Mouse (Mus musculus) embryonic stem cell, embryonic (primary cell): ENCODE data around the gene Best3.

Experiments
- CTCF ChIA-PET, 4 experiments: fragments of 300-600 bp in 2 of 4; fragments of 350-600 bp in 2 of 4; sonication (Branson Sonifier 250); formaldehyde crosslinking; loops; one replicate each; lab custom pipeline; 2022; ENCODE audit warnings: inconsistent platforms in 2 of 4; lab: Charles Lee
- POLR2A ChIA-PET, 4 experiments: fragments of 300-600 bp in 2 of 4; fragments of 350-600 bp in 2 of 4; sonication (Branson Sonifier 250); formaldehyde crosslinking; loops; one replicate each; lab custom pipeline; 2022; ENCODE audit warnings: antibody characterized with exemption in 4 of 4, inconsistent platforms in 1 of 4; lab: Charles Lee

The Best3 gene

DNA sequence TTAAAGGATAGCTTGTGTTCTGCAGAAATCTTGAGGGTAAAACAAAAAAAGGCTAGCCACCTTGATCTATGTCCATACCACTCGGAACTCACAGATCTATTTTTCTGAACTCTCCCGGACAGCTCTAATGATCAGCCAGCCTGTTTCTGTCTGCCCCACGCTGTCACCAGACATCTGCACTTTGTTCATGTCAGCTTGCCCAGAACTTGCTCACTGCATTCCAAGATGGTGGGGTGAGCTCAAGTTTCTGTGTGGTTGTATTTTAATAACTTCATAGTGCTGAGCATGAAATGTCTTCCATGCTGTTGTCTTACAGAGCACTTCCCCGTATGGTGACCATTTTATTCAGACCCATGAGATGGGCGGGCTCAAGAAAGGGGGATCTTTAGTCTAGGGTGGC, 20.8 kb upstream of the Best3 start:
- CTCF ChIA-PET = no interaction called here
- POLR2A ChIA-PET = interaction anchor here in 2 of 4 experiments (1.1 to 1.9 kb wide), 3 partner anchors 19 to 98 kb away, joined by 3 to 8 read pairs (median 5); partner anchors contain the start of gene Cct2 (in 2 of the 2)

DNA sequence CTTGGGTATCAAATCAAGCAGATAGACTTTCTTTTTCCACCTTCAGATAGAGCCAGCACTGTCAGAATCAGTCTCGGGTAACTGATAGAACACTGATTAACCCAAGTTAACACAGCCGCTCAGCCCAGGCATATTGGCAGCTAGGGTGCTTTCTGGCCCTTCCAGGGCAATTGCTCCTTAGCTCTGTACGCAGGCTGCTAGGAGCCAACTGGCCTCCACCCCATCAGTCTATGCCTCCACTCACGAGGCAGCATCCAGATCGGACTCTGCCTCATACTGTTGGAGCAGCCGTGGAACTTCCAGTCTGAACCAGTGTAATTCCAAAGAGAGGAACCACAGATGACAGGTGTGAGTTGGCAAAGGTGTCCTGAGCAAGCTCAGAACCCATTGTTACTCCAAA, 20.0 kb upstream of the Best3 start:
- POLR2A ChIA-PET = no interaction called here
- CTCF ChIA-PET = no interaction called here

DNA sequence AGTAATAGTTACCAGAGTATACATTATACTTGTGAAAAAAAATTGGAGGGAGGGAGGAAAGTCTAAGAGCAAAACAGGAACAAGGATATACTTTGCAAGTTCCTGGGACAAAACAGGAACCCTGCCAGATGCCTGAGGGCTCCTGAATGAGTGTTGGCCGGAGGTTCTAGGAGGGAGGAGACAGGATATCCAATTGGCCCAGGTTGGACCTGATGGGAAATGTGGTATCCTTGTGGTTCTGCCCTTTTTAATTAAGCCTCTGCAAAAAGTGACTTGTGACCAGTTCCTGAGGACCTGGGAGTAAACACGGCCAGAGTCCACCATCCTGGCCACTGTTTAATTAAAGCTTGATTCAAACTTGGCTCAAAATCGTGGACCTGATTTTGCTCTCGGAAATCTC, 17.4 kb upstream of the Best3 start:
- ChIA-PET CTCF (no interaction called here), POLR2A (no interaction called here)

DNA sequence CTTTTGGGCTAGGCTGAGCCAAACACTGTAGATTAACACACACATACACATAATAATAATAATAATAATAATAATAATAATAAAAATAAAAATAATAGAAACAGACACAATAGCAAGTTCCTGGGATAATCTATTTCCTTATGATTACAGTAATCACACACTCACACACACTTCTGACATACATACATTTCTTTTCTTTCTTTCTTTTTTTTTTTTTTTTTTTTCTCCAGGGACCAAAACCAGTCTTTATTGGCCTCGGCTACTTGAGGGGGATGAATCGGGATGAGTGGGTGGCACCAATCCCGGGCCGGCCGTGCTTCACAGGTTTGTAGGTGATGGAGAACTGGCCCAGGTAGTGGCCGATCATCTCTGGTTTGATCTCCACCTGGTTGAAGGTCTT, 13.6 kb upstream of the Best3 start, which contains the start of gene Gm10271:
Gene Gm10271, minus strand, starts transcription at position 101 of the 400 bp plus-strand sequence.
- ChIA-PET CTCF (no interaction called here), POLR2A (no interaction called here)

DNA sequence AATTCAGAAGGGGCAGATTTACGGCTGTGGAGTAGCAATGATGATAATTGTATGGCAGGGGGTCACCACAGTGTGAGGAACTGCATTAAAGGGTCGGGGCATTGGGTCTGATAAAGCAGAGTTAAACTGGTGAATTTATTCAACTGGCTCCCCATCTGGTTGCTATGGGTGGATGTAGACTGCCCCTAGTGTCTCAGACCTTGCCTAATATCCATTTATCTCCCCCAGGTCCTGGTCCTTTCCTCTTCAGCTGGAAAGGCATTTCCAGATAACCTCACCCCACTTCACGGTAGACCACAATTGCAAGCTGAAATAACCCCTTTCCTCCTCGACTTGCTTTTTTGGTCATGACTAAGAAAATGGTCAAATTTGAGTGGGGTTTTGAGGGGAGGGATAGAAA, 8.7 kb upstream of the Best3 start:
- POLR2A ChIA-PET = no interaction called here

DNA sequence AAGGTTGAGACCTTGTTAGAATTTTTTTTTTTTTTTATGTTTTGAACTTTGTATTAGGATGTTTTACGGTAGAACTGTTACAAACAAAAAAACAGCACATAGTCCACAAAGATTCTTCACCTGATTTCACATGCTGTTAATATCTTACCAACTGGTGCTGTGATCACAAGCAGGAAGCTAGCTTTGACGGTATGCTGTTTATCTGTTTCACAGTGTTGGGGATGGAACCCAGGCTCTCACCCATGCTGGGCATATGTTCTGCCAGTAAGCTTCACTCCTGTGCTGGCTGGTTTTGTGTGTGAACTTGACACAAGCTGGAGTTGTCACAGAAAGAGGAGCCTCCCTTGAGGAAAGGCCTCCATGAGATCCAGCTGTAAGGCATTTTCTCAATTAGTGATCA, 8.3 kb upstream of the Best3 start:
- ChIA-PET CTCF (no interaction called here), POLR2A (no interaction called here)

More for the DNA sequence above, 8.7 kb upstream of the Best3 start:
- CTCF ChIA-PET = no interaction called here

DNA sequence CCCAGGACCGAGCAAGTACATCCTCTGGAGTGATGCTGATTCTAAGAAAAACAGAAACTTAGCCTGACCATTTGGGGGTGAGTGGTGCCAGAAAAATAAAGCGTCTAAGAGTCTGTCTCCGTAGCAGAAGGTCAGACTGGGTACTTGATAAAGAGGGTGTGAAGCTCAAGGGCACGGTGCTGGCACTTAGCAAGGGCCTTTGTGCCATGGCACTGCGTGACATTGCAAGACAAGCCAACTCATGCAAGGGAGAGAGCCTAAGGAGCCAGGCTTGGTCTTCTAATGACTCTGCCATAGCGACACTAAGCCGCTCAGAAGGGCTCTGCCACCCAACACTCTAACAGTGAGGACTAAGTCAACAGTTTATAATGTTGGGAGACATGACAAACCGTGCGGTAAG, 7.3 kb upstream of the Best3 start:
- POLR2A ChIA-PET = no interaction called here
- CTCF ChIA-PET = no interaction called here

DNA sequence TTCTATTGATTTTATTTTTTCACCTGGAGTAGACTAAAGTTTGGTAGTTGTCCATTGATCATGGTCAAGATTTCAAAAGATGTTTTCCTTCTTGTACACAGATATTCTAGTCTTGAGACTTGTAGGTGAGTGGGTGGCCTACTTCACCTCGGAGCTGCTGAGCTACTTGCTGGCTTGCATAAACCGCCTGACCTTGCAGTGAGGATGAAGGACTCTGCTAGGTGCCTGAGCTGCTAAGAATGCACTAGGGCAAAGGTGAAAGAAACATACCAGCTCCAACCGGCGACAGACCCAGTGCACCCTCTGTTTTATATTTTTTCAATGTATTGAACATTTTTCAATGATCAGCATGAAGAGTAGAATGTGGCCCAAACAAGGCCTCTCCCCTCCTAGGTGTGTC, 5.8 kb upstream of the Best3 start:
- POLR2A ChIA-PET = no interaction called here
- CTCF ChIA-PET = interaction anchor here in 1 of 4 experiments (0.7 kb wide), 1 partner anchor 54 kb away, joined by 4 read pairs; no protein-coding TSS in a partner anchor

DNA sequence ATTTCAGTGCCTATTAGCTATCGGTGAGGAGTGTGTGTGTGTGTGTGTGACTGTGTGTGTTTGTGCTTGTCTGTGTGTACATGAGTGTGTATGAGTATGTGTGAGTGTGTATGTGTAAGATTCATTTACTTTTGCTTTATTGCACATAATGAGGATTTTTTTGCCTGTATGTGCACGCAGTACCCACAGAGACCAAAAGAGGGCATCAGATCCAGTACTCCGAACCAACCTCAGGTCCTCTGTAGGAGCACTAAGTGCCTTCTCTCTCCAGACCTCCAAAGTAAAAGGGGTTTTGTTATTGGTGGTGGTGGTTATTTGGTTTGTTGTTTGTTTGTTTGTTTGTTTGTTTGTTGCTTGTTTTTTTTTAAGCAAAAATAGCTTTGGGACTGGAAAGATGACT, 5.2 kb upstream of the Best3 start:
- POLR2A ChIA-PET = no interaction called here
- CTCF ChIA-PET = interaction anchor here in 2 of 4 experiments (0.6 to 1.1 kb wide), 2 partner anchors 10 to 17 kb away, joined by 3 read pairs; no protein-coding TSS in a partner anchor

DNA sequence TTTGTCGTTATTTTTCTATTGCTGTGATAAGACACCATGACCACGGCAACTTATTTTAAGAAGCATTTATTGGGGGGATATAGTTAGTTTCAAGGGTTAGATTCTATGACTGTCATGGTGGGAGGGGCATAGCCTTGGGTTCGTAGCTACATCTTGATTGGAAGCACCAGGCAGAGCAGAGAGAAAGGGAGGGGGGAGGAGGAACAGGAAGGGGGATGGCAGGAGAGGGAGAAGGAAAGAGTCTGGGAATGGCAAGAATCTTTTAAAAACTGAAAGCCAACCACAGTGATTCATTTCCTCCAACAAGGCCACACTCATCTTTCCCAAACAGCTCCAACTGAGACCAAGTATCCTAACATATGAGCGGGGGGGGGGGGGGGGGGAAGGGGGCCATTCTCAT, 3.6 kb upstream of the Best3 start:
- ChIA-PET POLR2A (interaction anchor here in 3 of 4 experiments (0.7 to 1.0 kb wide), 4 partner anchors 16 to 215 kb away, joined by 3 to 7 read pairs (median 3); no protein-coding TSS in a partner anchor), CTCF (interaction anchor here in 3 of 4 experiments (0.6 to 2.0 kb wide), 4 partner anchors 18 to 228 kb away, joined by 3 to 6 read pairs (median 4); no protein-coding TSS in a partner anchor)

DNA sequence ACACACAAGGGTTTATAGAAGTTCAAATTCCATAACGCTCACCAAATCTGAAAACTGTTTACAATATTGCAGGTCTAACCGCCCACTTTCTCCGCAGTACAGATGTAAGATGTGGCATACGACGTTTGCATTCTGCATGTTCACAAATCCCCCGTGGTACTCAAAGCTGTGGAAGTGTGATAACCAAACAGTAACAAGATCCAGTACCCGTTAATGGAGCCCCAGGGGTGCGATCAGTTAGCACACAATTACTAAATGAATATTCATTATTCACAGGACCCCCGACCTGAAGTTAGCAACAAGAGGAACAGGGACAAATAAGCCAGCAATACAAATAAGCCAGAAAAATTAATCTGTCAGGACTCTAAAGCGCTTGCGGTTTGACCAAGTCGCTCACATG, 1.3 kb upstream of the Best3 start:
- ChIA-PET POLR2A (no interaction called here), CTCF (no interaction called here)

DNA sequence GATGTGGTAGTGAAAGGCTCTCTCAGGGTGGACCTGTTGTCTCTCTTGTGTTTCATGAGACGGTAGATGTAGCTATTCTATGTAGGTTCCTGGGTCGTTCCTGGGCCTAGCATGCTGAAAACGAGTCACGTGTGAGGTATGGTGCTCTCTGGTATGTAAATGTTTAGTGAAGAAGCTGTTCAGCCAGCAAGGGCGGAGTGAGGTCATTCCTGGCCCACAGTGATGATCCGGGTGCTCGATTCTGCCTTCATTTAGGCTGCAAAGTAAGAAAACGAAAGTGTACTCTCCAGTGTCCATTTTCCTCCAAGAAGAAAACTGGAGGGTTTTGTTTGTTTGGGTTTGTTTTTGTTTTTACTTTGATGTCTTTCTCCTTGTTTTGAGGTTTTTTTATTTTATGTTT, 7.9 kb downstream of the Best3 start:
- POLR2A ChIA-PET = interaction anchor here in 2 of 4 experiments (0.6 to 1.0 kb wide), 3 partner anchors 70 to 178 kb away, joined by 3 to 4 read pairs (median 3); partner anchors contain the start of gene Cct2 (in 1 of the 2)
- CTCF ChIA-PET = interaction anchor here in 1 of 4 experiments (0.6 kb wide), 1 partner anchor 9 kb away, joined by 7 read pairs; no protein-coding TSS in a partner anchor

DNA sequence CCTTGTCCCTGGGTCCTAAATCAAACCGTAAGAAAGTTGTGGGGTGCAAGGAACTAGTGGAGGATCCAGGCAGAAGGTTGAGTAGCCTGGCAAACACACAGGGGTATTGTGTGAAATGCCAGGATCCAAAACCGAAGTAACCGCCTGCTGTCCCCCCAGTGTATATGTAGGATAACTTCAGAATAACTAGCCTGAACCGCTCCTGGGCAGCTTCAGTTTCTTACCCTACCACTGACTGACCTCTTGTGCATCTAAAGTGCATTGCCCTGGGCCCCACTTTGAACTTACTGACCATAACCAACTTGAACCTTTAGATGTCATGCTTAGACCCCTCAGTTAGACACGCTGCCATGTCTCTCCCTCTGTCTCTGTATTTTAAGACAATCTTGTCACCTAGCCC, 9.0 kb downstream of the Best3 start:
- CTCF ChIA-PET = no interaction called here
- POLR2A ChIA-PET = interaction anchor here in 2 of 4 experiments (0.6 to 1.3 kb wide), 4 partner anchors 9 to 42 kb away, joined by 3 to 12 read pairs (median 3); no protein-coding TSS in a partner anchor

DNA sequence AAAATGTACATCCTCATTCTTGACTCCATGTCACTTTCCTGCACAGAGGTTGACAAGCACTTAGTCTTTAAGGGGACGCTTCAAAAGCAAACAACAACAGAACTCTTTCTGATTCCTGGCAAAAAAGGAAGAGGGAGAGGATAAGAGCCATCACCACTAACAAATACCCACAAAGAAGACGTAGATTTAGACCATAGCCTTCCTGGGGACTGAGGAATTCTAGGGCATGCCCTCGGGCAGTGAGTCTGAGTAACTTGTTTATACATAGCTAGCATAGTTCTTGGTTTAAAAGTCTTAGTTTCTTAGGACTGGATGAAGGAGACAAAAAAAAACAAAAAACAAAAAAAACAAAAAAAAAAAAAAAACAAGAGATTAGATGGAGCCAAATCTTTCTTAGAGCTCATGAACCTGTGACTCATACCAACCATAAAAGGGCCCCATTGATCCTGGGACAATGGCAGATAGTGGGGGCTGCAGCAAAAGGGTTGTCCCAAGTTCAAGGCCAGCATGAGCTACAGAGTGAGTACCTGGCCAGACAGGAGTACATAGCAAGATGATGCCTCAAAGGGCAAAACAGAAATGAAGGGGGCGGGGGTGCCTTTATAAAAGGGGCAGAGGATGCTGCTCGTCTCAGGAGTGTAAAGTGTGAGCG, 9.6 kb downstream of the Best3 start:
- ChIA-PET CTCF (interaction anchor here in 2 of 4 experiments (0.6 to 0.7 kb wide), 2 partner anchors 10 to 560 kb away, joined by 3 to 6 read pairs; partner anchors contain the start of gene Best3 (in 1 of the 2)), POLR2A (interaction anchor here in 2 of 4 experiments (0.6 to 1.3 kb wide), 4 partner anchors 9 to 450 kb away, joined by 3 to 12 read pairs (median 4); no protein-coding TSS in a partner anchor)

DNA sequence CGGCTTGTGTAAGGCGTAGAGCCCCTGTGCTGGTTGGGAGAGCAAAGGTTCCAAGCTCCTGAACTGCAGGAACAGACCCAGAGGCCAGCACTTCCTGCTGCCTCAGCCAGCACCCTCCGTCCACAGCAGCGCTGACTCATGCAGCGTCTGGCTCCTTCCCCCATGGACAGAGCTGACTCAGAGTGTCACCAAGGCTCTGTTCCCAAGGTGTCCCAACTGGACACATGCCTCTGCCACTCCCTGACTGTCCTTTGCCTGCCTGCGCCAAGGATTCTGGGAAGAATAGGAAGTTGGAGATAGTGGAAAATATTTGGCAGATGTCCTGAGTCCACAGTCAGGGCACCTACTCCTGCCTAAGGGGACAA, 10.1 kb downstream of the Best3 start:
- CTCF ChIA-PET = interaction anchor here in 2 of 4 experiments (0.6 to 0.7 kb wide), 2 partner anchors 10 to 561 kb away, joined by 3 to 6 read pairs; partner anchors contain the start of gene Best3 (in 1 of the 2)
- POLR2A ChIA-PET = interaction anchor here in 2 of 4 experiments (0.7 to 1.3 kb wide), 4 partner anchors 12 to 450 kb away, joined by 3 to 4 read pairs (median 3); no protein-coding TSS in a partner anchor

DNA sequence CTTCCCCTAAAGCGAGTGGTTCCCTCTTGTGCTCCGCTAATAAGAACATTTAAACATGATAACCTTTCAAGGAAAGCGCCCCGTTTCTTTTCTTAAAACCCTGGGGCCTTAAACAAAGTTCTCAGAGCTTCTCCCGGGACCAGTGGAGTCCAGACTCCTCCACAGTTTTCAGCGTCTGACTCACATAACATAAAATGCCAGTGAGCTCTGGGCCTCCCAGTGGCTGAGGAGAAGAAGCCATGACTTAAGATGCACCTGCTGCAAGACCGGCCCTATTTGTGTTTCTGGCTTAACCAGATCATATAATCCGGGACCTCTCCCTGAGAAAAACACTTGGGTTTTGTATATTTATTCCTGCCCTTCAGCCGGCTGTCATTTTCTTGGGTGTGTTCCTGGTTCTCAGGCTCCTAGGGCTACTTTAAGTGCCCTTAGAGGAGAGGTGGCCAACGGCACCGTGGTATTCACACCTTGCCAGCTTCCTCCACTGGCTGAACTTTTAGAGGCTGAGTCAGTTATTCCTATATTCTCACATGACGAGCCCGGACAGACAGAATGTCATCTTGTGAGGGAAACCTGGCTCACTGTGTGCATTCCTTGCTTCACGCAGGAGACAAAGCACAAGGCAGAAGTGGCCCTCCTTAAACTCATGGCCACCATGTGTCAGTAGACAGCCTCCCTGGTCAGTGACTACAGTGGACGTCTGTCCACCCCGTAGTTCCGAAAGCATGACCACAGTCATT, 12.8 kb downstream of the Best3 start:
- CTCF ChIA-PET = interaction anchor here in 1 of 4 experiments (0.6 kb wide), 1 partner anchor 67 kb away, joined by 3 read pairs; no protein-coding TSS in a partner anchor
- POLR2A ChIA-PET = interaction anchor here in 2 of 4 experiments (0.9 to 1.3 kb wide), 2 partner anchors 9 to 64 kb away, joined by 5 to 6 read pairs; partner anchors contain the start of gene Cct2 (in 1 of the 2)

DNA sequence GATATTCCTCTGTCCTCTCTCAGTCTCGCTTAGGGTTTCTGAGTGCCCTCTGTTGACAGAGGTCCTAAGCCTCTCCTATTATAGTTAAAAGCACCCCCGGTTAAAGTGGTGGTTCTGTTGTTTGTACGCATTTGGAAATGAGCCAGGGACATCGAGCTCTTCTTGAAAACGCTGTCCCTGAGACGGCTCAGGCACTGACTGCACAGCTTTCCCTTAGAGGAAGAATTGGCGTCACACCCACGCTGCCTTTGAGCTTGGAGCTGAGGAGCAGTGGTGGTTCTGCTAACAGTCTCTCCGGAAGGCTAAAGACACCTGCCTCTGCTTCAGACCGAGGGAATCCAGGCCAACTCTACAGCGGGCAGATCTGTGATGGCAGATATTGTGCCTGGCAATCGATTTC, 14.9 kb downstream of the Best3 start:
- POLR2A ChIA-PET = interaction anchor here in 1 of 4 experiments (0.7 kb wide), 1 partner anchor 150 kb away, joined by 3 read pairs; no protein-coding TSS in a partner anchor

DNA sequence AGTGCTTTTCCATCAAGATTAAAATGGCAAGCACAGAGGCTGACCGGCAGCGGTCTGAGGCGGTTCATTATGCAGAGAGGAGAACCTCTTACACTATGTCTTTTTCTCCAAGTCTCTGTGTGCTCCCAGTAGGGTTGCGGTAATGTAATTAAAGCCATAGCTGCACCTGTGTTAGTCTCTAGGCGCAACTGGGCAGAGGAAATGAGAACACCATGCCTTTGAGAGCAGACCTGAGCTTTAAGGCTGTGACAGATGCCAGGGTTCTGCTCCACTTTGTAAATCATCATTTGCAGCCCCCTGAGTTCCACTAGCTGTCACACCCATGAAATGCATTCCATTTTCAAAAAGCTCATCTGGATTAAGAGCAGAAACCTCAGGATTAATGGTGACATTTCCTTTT, 18.6 kb downstream of the Best3 start:
- ChIA-PET CTCF (interaction anchor here in 2 of 4 experiments (0.6 to 0.7 kb wide), 3 partner anchors 33 to 559 kb away, joined by 3 to 6 read pairs (median 5); no protein-coding TSS in a partner anchor), POLR2A (interaction anchor here in 1 of 4 experiments (0.6 to 1.2 kb wide), 4 partner anchors 9 to 630 kb away, joined by 3 to 12 read pairs (median 3); no protein-coding TSS in a partner anchor)

More for the DNA sequence above, 14.9 kb downstream of the Best3 start:
- CTCF ChIA-PET = interaction anchor here in 1 of 4 experiments (1.5 kb wide), 1 partner anchor 26 kb away, joined by 3 read pairs; no protein-coding TSS in a partner anchor
